Mouse (Mus musculus): Measurements from ENCODE around the gene Psma1. TPM values are rescaled to one million over a fixed set of nuclear protein-coding genes. Genes with fewer than 3 reads are reported as not detected.

Gene Psma1
- 100 to 1,000 TPM; 109 to 113 TPM for total RNA-seq (2023)

GRCm38 (mm10) chr7:114276005-114276752, at the start of gene Psma1:
Gene Psma1, minus strand, starts transcription at chr7:114276118.

GRCm38 (mm10) chr7:114253885-114254833, 21.8 kb downstream of the Psma1 start, which contains the start of gene Copb1:
Gene Copb1, minus strand, starts transcription at chr7:114254711.

Other genes with a start within 250 kb of the Psma1 start
- gene Rras2, start 158.3 kb downstream of the Psma1 start, total RNA-seq (2023): 10 to 100 TPM; 64.8 to 69.3 TPM
- gene Copb1, start 21.4 kb downstream of the Psma1 start, total RNA-seq (2023): 10 to 100 TPM; 91.2 to 91.3 TPM
- 10 to 100 TPM; 33.6 to 65.9 TPM for gene Pde3b, start 139.2 kb upstream of the Psma1 start, total RNA-seq (2023)

Measured in B cell, adult 67 days (primary cell).